Mouse (Mus musculus) heart, postnatal 25 days (tissue): Measurements from ENCODE around the gene Dhrs3. TPM values are rescaled to one million over a fixed set of nuclear protein-coding genes. Genes with fewer than 3 reads are reported as not detected.

Experiments used
- DNase-seq: peaks from one replicate; pipeline ENCODE4 v3.0.0; 2022; ENCODE audit warnings: low spot score
- intact Hi-C: fragments of 180-260 bp; cut with DNase I; formaldehyde crosslinking; loops from one replicate; pipeline ENCODE4 v1.15.1; 2025
- total RNA-seq, 2 experiments: library from RNA; stranded (reverse); gene quantifications; 2 replicates each; pipeline ENCODE4 v1.2.3; 2021

Dhrs3 gene
- total RNA-seq = 100 to 1,000 TPM; 112 to 126 TPM

DNA sequence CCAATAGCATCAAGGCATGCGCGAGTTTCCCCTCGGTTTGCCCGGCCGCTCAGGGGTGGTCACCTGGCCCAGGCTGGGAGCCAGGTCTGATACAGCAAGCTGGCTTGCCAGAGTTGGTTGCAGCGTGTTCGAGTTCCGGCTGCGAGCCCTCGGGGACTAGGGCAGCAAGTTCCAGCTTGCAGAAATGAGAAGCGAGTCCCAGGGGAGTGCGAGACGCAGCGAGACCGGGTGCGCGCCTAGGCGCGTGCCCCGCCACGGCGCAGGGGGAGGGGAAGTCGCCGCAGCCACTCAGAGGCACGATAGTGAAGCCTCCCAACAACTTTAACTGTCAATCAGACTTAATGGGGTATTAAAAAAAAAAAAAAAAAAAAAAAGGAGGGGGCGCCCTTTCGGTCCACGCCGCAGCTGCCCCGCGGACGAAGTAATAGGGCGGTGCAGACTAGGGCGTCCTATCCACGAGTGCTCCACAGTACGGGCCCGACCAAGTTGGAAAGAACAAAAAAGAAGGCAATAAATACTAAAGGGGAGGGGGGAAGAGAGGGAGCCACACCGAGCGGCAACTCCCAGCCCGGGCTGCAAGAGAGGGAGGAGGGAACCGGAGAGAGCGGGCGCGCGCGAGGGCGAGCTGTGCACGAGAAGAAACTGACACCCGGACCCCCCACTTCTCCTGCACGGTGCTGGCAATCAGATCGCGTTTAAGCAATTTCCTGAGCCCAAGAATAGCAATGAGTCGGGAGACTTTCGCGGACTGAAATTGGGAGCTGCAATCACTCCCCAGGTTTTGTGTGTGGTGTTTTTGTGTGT is at the start of gene Dhrs3:
Dhrs3 (plus strand) TSS at position 695 of the 804 bp plus-strand sequence.
- peak; percentile 83 for DNase-seq
- intact Hi-C loops = loop anchor here (2.0 to 5.0 kb wide), 3 partner anchors 105 to 405 kb away; no protein-coding TSS in a partner anchor

DNA sequence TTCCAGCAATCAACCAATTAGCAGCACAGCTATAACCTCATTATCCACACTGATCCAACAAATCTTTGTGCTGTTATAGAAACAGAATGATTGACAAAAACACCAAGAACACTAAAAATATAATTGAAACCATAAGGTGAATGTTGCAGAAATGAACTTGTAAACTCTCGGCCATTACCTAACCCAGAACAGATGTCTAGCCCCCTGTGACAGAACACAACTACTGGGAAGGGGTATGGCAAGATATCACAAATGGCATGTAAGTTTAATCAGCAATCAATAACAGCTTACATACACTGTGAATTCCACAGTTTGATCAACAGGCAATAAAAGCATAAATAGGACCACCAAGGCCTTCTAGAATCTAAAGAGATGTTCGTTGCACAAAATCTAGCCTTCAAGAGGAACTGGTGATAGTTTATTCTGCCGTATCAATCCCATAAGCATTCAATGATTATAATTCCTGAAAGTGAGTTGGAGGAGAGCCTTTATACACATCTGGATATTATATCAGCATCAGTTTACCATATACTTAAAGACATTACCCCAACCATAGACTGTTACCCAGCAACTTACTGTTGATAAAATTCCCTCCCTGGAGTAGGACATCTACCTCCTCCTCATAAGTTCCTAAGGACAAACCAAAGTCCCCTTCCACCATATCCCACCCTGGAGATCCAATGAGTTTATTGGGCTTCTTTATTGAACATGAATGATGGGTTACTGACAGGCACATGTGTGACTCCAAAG is 30.7 kb upstream of the Dhrs3 start:
- DNase-seq = no peak
- intact Hi-C loops = no loop called here

DNA sequence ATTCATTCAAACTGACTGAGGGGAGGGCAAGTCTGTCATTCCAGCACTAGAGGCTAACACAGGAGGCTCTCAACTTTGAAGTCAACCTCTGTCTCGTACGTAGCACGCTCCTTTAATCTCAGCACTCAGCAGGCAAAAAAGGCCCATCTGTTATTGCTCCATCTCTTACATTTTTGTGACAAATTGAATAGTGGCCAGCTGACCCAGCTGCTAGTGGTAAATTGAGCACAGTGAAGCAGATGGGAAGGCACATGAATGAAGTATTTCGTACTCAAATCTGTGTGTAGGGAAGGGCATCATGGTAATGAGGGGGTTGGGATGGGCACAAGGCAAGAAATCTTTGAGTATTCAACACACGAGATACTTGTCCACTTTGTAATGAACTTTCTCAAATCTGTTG is 24.7 kb upstream of the Dhrs3 start:
- intact Hi-C loops = no loop called here

DNA sequence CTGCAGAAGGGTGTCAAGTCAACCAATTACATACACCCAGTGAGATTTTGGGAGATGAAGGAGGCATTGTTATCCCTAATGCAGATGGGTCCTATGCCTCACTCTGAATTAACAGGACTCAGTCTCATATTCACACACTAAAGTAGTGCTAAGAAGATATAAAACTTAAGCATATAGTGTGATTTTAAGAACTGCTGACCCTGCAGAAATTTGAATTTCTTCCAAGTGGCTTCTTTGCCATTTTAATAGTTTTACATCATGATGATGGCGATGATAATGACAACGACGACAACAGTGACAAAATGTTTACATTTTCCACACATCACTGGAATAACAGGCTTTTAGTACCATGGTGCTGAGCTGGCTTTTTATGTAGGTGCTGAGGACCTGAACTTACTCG is 24.0 kb upstream of the Dhrs3 start:
- DNase-seq = no peak
- intact Hi-C loops = no loop called here

More for the DNA sequence above, 24.7 kb upstream of the Dhrs3 start:
- no peak for DNase-seq

DNA sequence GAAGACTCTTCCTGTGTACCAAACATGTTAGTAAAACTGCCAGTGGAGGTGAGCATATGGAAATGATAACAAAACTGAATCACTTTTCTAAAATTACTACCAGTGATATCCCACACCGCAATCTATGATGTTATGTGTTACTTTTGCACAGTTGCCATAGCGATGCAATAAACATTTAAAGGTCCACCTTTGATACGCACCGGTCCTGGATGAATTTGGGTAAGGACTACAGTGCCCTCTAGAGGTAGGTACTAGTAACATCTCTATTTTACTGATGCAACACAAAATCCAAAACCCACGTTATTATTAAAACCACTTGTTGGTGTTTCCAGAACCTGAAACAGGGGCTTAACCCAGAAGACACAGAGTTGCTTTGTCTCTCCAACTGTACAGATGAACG is 19.7 kb upstream of the Dhrs3 start:
- no peak for DNase-seq
- intact Hi-C loops = loop anchor here (5.0 kb wide), 1 partner anchor 106 kb away; no protein-coding TSS in a partner anchor

DNA sequence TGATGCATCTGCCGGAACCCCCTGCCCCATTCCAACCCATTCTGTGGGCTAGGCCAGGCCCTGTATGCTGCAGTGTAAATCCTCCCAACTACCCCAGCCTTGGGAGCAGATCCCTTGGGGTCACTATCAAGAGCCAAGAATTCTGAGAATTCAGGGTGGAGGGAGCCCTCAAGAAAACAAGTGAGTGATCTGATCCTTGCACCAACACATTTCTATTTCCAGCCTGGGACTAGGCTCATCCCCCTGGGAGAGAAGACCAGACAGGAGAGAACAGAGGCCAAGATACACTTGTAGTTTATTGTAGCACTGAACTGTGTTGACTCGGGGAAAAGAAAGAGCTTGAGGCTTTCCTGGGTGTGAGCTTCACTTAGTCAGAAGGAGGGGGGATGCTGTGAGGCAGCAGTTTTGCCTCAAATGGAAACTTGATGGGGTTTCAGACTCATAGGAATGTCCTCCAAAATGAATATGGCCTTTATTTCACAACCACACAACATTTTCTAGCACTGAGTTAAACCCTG is 17.0 kb upstream of the Dhrs3 start:
- no peak for DNase-seq
- intact Hi-C loops = no loop called here

DNA sequence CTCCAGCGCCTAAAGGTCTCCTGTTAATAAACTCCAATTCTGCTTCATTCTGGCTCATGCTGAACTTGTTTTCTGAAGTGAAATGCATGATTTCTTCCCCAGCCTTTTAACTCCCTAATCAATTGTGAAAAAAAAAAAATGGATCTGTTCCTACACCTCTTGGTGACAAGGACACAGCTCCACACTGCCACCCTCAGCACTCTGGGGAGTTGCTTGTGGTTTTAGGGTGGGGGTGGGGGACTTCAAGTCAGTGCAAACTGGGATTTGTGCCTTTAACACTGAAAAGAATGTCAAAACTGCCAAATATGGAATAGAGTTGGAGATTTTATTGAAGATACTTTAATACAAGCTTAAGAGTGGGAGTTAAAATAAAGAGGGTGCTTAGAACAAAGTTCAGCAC is 13.1 kb upstream of the Dhrs3 start:
- intact Hi-C loops = no loop called here
- DNase-seq = no peak

DNA sequence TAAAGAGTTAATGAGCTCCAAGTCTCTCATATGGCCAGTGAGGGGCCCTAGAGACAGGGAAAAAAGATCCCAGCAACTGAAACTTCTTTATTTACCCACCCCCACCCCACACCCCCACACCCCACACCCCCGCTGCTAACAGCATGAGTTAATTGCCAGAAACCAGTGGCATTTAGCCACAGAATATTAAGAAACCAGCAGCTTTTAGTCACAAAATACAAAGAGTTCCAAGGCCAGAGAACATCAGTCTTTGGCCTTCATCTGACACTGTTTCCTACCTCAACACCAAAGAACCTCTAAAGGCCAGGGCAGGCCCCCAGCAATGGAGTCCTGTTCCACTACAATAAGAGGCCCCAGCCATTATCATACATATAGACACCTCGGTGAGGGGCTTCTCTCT is 11.3 kb upstream of the Dhrs3 start:
- no peak for DNase-seq
- intact Hi-C loops = no loop called here

DNA sequence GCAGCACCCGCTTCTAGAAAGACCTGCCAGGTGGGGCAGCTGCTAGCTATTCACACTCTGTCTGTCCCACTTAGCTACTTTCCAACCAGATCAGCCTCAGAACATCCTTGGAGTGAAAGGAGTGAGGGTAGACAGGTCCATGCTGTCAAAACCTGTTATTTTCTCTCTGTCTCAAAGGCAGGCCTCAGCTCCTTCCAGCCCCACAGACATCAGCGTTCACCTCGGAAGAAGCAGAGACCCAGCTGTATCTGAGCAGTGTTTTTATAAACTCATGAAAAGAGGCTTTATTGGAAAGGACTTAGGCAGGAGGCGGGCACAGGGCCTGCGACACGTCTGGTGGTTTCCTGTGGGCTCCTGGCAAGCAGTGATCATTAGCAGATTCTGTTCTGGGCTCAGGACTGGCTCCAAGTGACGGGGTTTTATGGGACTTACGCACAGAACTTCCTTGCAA is 9.7 kb upstream of the Dhrs3 start:
- intact Hi-C loops = no loop called here
- DNase-seq = no peak

DNA sequence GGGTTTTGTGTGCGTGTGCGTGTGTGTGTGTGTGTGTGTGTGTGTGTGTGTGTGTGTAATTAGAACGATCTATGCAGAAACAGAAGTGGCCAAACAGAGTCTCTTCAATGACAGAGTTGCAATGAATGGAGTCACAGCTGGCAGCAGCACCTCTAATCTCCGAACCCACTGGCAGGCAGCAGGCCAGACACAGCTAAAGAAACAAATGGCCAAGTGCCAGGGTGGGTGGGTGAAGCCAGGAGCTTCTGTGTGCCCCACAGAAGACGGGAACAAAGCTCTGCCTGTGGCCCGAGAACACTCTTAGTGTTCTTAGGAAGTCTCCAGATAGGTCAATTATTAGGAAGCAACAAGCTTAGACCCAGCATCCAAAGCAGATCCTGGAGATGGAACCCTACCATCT is 6.2 kb upstream of the Dhrs3 start:
- intact Hi-C loops = no loop called here
- no peak for DNase-seq

DNA sequence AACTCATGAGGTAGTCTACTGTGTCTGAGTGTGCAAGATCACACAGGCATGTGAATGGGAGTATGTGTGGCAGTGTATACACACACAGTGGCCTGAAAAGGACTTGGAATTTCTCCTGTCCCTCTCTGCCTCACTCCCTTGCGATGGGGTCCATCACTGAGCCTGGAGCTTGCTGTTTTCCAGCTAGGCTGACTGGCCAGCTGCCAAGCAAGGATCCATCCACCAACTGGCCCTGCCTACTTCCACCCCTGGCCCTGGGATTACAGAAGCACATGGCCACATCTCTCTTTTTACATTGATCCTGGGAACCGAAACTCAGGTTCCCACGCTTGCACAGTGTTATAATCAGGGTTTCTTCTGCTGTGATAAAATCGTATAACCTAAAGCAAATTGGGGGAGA is 3.9 kb upstream of the Dhrs3 start:
- no peak for DNase-seq
- intact Hi-C loops = no loop called here

DNA sequence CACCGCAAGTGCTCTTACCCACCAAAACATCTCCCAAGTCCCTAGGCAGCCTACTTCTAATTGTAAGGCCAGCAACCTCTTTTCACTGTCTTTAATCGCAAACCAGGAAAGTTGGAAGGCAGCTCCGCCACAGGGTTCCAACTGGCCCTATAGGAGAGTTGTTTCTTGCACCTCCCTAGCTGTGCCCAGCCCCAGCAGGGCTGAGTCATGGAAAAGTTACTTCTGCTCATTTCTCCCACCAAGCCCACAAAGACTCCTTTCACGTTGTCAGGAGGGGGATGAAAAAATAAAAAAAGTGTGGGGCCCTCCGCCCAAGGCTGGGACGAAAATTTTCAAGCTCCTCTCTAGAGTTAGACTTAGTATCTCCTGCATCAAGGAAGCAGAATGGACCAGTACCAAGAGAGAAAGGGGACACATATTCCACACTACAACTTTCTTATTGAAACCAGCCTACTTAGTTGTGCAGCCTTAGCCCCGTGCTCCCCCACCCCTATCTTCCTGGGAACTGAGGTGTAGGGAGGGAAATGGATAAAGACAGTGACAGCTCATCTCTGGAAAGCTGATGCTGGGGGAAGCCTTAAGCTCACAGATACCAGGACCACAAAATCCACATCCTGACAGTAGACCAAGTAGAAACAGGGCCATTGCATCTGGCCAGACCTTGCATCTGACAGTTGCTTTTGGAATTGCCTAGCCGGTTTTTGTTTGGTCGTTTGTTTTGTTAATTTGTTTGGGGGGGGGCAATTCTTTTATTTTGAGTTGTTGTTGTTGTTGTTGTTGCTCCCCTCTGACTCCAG is 2.9 kb upstream of the Dhrs3 start:
- no peak for DNase-seq
- intact Hi-C loops = loop anchor here (5.0 kb wide), 2 partner anchors 108 to 408 kb away; no protein-coding TSS in a partner anchor

DNA sequence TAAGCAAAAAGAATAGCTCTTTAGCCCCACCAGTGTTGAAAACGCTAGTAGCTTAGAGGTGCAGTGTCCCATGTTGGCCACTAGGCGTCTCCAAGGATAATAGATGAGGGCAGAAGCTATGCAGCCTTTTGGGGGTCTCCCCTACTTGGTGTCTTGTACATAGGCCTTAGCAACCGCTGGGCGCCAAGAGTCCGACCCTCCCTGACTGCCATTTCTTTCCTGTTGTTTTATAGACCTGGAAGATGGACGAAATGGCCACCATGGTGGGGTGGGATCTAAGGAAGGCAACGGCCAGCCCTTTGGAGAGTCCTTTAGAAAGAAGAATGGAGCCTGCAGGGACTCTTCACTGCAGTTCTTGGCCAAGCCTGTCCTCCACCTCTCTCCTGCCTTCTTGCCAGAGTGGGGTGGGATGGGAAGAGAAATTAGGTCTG is 1.9 kb upstream of the Dhrs3 start:
- DNase-seq = no peak
- intact Hi-C loops = loop anchor here (5.0 kb wide), 2 partner anchors 107 to 407 kb away; no protein-coding TSS in a partner anchor

DNA sequence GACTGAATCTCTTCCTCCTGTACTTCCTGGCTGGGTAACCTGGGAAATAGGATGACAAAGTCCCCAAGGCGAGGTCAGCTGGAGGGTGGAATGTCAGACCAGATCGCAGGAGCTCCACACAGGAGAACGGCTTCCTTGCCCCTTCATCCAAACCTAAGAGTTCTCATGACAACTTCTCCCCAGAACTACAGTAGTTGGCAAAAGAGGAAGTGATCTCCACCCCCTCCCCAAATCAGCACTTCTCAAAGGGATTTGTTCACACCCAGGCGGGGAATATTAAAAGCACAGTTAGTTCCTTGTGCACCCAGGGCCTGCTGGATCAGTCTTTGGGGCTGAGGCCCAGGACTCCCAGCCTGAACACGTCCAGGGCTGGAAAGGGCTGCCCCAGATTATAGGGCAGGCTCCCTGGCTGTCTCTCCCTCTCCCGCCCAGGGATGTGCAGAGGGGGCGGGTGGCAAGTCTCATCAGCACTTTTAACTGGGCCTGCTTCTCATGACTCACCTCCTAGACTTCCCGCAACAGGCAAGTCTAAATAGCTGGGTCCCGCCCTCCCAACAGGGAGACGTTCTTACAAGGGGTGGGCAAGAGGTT is 1.4 kb upstream of the Dhrs3 start:
- intact Hi-C loops = loop anchor here (5.0 kb wide), 2 partner anchors 106 to 406 kb away; no protein-coding TSS in a partner anchor
- peak; percentile 54 for DNase-seq

DNA sequence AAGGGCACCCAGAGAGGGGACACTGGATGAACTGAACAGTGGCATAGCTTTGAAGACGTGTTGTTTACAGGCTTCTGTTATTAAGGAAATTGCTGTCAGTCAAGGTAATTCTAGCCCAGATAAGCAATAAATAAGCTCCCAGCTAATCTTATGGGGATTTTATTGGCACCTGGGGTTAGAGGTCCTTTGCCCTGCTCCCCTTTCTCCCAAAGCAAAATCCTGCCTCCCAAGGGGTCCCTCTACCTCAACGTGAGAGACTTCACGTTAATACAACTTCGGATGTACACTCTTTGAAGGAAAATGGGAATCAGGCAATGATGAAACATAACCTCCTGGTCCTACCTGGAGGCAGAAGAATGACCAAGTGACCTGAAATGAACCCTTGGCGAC is 889 bp upstream of the Dhrs3 start:
- intact Hi-C loops = loop anchor here (2.0 to 5.0 kb wide), 3 partner anchors 106 to 406 kb away; no protein-coding TSS in a partner anchor
- DNase-seq = no peak

DNA sequence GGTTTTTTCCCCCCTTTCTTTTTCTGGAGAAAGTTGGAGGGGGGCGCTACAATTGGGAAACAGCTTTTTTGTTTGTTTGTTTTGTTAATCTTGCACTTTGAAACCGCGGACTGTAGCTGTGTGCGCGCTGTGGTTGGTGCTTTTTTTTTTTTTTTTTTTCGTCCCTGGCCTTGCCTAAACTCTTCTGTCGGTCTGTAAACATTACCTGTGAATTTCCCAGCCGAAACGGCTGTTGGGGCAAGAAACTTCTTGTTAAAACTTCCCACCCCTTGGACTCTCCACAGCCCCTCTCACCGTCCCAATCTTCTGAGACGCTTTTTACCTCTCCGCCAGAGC is 278 bp downstream of the Dhrs3 start:
- no peak for DNase-seq
- intact Hi-C loops = loop anchor here (2.0 to 5.0 kb wide), 3 partner anchors 104 to 404 kb away; no protein-coding TSS in a partner anchor

DNA sequence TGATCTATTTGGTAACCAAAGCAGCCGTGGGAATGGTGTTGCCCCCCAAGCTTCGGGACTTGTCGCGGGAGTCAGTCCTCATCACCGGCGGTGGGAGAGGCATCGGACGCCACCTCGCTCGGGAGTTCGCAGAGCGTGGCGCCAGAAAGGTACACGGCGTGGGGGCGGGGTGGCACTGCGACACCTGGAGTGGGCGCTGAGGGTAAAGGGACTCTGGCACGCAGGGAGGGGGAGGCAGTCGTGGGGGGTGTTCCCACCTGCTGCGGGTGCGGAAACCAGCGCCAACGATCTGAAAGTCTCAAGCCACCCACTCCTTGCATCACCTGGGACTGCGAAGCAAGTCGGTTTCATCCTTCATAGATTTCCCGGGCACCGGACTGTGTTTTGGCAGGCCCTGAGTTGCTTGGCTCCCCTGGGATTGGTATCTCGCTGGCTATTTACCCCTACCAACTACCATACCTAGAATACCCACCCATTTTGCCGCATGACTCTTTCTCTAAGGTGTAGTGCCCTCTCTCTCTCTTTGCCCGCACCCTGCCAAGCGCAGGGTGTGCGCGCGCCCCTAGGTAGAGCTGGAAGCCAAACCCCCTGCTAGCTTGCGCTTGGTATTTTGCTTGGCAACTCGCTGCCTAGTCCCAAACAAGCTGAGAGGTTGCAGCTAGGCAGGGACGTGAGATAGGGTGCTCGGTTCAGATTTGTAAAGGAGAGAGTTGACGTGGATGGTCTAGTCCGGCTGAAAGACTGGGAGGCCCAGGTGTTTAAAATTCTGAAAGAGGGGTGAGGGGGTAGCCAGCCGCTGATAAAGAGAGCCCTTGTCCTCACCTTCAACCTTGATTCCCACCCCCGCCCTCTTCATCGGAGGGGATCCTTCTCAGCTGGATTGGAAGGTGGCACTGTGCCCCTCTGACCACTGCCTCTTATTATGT is 1.2 kb downstream of the Dhrs3 start:
- intact Hi-C loops = loop anchor here (2.0 to 5.0 kb wide), 4 partner anchors 35 to 403 kb away; no protein-coding TSS in a partner anchor
- DNase-seq = peak; percentile 36

DNA sequence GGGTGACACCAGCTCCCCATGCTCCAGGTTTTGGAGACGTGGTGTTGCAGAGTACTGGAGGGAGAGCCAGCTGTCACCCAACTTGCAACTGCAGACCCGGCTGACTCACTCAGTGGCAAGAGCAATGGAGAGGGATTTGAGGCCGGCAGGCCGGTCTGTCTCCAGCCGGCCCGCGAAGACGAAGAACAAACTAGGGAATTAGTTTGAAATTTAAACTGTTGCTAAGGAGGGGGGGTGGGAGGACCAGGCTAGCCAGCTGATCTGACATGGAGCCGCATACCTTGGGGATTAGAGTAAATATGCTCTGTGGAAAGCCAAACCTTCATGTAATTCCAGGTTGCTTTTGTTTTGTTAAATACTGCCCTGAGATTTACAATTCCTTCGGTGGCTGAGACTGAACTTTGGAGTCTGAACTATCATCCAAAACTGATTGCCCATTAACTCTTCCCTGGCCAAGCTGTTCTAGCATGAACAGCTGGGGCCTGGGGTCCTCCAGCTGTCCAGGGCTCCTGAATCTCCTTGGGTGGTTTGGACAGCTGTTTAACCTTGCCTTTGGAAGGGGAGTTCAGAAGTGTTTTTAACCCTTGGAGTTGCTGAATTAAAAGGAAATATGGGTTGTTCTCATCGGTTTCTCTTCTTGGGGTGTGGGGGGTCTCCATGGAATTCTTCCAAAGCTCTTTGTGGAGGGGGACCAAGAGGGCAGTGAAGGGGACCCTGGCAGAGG is 2.0 kb downstream of the Dhrs3 start:
- DNase-seq = no peak

More for the DNA sequence above, 2.0 kb downstream of the Dhrs3 start:
- intact Hi-C loops = loop anchor here (2.0 to 5.0 kb wide), 3 partner anchors 34 to 403 kb away; no protein-coding TSS in a partner anchor
